Mouse (Mus musculus): Measurements from ENCODE around the gene Bfsp2.

Bfsp2 gene

DNA sequence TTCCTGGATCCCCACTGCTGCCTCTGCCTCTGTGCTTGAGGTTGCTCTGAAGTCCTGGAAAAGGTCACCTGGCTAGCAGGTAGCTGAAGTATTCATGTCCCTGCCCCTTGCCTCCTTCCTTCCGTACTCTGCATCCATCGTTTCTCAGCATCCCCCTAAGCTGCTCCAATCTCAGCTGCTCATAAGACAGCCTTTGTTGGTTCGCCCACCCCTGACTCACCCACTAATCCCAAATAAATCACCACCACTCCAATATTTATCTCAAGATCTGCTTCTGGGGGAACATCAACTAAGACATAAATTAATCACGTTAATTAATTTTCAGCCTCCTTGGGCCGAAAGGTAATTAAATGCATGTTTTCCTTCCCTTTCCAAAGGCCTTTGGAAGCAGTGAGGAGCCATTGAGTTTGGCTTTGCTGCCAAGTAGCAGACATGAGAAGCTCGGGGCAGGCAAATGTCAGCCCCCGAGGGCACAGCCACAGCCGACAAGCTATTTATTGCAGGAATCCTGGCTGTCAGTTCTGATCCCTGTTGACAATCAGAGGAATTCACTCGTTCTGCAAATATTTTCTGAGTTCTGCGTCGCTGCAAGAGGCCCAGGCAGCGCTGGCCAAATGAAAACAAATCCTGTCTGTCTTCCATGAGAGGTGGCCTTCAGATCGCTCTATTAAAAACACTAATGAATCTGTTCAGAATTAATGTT is 36.9 kb downstream of the Bfsp2 start:
- in situ Hi-C loops (cut with MboI; ENCODE audit: unreplicated experiment in 2 of 2): no loop called here

DNA sequence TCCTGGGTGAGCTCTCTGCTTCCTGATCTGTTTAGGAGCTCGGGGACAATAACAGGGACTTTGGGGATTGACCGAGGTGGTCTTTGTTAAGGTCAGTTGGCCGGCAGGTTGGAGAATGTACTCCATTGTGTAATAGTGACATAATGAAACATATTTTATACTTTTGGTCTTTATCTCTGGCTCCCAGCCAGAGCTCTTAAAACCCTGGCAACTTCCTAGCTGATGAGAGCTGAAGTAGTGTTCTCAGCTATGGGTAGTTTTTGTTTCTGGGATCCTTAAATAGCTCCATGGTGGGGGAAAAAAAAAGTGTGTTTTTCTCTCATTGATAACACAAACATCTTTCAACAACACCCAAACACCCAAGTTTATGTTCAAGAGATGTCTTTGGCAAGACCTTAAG is 39.6 kb downstream of the Bfsp2 start:
- in situ Hi-C loops (cut with MboI; ENCODE audit: unreplicated experiment in 2 of 2): no loop called here

DNA sequence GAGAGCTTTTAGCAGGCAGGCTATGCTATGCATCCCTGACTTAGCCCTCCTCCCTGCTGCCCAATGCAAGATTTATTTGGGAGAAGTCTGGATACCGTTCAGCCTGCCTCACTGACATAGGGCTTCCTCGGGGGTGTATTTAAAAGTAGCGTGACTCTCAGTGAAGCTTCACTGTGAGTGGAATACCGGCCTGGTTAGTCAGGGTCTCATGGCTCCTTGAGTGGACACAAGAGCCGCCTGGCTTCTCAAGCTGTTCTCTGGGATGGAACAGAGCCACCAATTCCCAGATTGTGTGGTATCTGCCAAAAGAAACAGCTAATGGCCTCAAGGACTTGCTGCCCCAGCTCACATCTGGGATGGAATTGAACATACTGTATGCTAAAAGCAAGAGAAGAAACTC is 43.1 kb downstream of the Bfsp2 start:
- in situ Hi-C loops (cut with MboI; ENCODE audit: unreplicated experiment in 2 of 2): loop anchor here in 1 of 2 experiments (5.0 kb wide), 1 partner anchor 50 kb away; no protein-coding TSS in a partner anchor

DNA sequence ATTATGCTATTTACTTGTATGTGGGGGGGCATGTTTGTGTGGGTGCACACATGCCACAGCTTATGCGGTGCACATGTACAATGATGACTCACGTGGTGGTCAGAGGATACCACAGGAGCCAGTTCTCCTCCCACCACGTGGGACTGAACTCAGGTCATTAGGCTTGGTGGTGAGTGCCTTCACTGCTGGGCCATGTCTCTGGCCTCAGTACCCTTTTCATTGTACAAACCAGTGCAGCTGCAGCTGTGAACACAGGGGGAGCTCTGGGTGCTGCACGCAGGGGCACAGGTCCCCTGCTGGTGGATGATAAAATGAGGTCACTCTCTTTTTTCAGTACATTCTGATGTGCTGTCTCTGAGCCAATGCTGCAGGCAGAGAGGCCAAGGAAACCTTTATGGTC is 46.1 kb downstream of the Bfsp2 start:
- in situ Hi-C loops (cut with MboI; ENCODE audit: unreplicated experiment in 2 of 2): loop anchor here in 1 of 2 experiments (5.0 kb wide), 1 partner anchor 72 kb away; no protein-coding TSS in a partner anchor

DNA sequence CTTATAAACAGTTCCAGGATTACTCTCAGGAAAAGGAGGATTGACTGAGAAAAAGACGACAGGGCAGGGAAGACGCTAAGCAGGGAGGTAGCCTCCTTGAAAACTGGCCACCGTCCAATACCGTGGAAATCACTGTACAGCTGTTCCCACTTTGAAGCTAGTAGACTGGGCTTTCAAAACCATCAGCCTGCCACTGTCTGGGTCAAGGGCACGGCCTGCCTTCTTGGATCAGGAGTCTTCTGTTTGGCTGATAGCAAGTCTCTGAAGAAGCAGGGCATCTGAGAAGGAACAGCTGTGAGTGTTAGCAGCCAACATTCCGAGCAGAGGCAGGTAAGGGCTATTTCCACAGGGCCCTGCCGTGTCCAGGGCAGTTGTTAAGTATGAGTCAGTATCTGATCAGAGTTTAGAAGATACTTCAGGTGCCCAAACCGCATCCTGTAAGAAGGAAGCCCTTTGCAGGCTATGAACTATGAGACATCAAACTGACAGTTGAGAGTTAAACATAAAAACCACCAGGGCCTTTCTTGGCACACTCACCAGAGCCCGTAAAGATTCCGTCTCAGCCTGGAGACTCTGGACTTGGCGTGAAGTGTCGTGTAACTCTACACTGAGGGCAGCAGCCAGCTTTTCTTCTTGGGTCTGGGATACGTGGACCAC is 48.0 kb downstream of the Bfsp2 start:
- in situ Hi-C loops (cut with MboI; ENCODE audit: unreplicated experiment in 2 of 2): loop anchor here in 1 of 2 experiments (5.0 kb wide), 1 partner anchor 70 kb away; no protein-coding TSS in a partner anchor

DNA sequence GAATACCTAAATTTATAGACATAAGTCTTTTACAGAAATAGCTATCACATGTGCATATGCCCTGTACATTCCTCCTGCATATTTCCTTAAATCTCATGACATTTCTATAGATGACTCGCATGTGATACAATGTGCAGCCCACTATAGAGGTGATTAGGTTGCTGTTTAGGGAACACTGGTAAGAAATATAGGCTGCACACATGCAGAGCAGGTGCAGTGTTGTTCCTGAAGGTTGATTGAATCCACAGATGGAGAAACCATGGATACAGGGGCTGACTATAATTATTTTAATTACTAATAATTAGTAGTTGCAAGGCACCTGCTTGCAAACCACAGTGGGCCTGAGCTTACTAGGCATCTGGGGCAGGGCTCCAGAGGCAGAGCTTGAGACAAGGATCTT is 48.5 kb downstream of the Bfsp2 start:
- in situ Hi-C loops (cut with MboI; ENCODE audit: unreplicated experiment in 2 of 2): loop anchor here in 1 of 2 experiments (5.0 kb wide), 1 partner anchor 69 kb away; no protein-coding TSS in a partner anchor

DNA sequence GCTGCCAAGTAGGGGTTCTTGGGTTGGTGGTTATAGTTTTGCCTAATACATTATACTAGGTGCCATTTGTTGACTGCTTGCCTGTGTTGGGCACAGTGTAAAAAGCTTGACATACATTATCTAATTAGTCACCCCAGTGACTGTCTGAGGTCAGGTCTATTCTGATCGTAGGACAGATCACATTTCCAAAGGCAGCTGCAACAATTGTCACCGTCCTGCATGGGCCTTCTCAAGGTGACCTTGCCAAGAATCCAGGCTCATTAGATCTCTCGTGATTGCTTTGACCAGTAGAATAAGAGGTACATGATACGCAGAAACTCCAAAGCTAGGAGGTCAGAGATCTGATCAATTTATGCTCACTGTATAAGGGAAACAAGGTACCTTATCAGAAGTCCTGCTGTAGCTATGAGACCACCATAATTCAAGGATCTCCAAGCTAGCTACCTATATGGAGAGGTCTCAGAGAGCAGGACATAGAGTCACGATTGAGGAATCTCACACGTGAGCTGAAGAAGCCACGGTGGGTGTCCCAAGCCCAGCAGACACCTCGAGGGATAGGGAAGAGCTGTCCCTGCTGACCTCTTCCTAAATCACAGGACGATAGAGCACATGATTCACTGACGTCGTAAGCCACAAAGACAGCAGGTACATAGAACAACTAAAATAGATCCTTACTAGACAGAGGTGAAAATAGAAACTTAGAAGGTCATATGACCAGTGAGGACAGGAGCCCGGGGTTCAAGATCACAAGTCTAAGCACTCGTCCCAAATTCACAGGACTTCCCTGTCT is 49.6 kb downstream of the Bfsp2 start:
- in situ Hi-C loops (cut with MboI; ENCODE audit: unreplicated experiment in 2 of 2): loop anchor here in 1 of 2 experiments (5.0 kb wide), 1 partner anchor 68 kb away; no protein-coding TSS in a partner anchor

DNA sequence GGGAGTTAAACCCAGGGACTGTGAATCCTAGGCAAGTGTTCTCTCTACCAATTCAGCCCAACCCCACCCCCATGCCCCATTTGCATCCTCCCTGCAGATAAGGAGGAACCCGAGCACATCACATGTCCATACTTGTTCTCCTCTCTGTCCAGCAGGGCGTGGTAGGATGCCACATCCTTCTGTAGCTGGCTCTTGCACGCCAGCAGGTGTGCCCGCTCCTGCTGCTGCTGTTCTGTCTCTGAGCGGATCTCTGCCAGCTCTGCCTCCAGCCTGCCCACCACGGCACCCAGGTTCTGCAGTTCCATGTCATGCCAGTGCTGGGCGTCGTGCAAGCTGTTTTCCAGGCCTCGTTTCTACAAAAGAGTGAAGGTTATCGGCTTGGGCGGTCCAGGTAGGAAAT is 53.8 kb downstream of the Bfsp2 start:
- in situ Hi-C loops (cut with MboI; ENCODE audit: unreplicated experiment in 2 of 2): loop anchor here in 1 of 2 experiments (5.0 kb wide), 1 partner anchor 64 kb away; no protein-coding TSS in a partner anchor

DNA sequence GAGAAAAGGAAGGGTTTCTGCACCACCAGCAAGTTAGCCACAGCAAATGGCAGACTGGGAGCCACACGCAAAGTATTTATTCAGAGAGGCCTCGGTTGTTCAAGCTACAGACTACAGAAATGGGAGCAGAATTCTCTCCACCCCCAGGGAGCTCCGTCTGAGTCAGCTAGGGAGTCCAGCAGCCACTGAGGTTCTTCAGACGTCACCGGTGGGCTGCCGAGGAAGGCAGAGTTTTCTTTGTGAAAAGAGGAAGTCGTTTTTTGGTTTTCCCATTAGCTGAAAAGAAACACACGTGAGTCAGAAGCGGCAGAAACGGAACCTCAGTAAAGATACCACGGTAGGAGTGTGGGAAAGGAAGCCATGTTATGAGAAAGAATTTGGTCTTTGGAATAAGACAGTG is 55.4 kb downstream of the Bfsp2 start:
- in situ Hi-C loops (cut with MboI; ENCODE audit: unreplicated experiment in 2 of 2): loop anchor here in 1 of 2 experiments (5.0 kb wide), 1 partner anchor 63 kb away; no protein-coding TSS in a partner anchor

DNA sequence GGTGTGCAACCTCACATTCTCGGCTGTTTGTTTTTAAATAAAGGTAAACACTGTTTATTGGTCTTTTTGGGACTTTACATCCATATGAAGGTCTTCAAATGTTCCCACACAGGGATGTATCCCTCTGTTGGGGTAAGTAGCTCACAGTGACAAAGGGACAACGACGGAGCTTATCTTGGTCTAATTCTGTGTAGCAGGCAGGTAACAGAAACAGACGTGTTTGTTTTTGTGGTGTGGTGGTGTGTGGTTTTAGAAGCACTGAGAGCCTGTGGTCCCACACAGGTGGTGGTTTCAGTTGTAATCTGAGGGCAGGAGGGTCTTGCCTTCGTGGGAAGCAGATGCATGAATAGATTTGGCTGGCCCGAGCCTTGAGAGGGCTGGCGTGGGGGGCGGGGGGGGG is 56.3 kb downstream of the Bfsp2 start:
- in situ Hi-C loops (cut with MboI; ENCODE audit: unreplicated experiment in 2 of 2): no loop called here

DNA sequence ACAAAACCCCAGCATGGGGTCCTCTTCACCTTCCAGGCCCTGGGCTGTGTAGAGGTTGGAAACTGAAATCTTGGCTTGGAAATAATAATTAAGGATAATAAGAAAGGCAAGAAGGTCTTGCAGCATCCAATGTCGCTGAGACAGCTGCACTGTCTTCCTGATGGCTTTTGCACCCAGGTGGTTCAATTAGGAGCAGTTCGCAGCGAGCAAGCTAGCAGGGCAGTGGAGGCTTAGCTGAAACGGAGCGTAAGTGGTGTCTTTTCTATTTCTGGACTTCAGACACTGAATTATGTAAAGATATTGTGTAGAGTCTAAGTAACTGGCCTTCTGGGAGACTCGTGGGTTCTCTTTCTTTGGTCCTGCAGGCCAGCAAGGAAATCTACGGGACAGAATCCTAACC is 56.8 kb downstream of the Bfsp2 start:
- in situ Hi-C loops (cut with MboI; ENCODE audit: unreplicated experiment in 2 of 2): no loop called here

DNA sequence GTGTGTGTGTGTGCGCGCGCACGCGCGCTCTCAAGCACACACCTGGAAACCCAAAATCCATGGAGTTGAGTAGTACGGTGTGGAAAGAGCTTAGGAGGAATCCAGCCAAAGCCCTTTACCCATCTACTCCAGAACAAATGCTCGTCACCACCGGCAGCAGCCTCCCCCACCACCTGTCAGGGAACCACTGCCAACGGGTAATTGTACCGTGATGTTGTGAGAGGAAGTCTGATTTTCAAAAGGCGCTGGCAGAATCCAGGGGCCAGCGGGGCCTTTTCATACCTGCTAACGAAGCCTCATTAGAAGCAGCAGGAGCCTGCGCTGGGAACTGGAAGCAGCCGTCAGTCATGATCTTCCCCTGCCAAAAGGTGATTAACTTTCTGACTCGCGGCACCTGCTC is 57.4 kb downstream of the Bfsp2 start:
- in situ Hi-C loops (cut with MboI; ENCODE audit: unreplicated experiment in 2 of 2): no loop called here

DNA sequence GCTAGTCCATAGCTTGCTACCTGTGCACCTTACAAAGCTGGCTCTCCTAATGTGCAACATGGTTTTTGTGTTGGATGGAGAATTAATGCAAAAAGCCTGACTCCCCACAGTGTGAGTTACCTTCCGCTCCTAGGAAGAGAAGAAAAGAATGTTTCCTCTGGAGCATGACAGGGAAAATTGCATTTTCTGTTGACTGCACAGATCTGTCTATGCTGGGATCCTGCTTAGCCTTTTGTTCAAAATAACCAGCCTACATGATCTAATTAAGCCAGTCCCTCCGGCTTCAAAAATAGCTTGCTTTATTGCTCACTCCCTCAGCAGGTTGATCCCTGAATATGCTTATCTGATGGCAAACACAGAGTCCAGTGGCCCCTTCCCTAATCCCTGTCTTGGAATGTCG is 59.4 kb downstream of the Bfsp2 start:
- in situ Hi-C loops (cut with MboI; ENCODE audit: unreplicated experiment in 2 of 2): no loop called here

DNA sequence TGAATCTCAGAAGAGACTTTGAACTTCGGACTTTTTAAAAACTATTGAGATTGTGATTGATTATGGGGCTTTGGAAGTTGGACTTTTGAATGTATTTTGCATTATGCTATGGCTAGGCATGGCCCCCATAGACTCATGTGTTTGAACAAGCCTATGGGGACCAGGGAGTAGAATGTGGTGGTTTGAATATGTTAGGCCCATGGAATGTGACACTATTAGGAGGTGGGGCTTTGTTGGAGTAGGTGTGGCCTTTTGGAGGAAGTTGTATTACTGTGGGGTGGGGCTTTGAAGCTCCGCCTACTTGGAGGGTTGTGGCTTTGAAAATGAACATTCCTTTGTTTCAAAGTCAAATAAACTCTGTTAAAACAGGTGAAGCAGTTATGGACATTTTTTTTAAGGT is 61.4 kb downstream of the Bfsp2 start:
- in situ Hi-C loops (cut with MboI; ENCODE audit: unreplicated experiment in 2 of 2): loop anchor here in 1 of 2 experiments (5.0 kb wide), 1 partner anchor 36 kb away; no protein-coding TSS in a partner anchor

DNA sequence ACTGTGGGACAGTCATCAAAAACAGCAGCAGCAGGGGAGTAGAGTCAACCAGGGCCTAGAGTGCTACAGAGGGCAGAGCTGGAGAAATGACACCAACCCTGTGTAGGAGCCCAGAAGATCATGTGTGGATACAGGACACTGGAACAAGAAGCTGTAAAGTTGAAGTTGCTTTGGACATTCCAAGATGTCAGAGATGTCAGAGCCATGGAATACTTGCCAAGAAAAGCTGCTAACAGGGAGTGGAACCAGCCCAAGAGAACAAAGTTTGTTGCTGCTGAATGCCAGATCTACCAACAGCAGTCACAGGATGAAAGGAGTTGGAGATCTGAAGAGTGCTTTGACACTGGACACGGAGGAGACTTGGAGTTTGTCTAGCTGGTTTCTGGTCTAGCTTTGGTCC is 62.0 kb downstream of the Bfsp2 start:
- in situ Hi-C loops (cut with MboI; ENCODE audit: unreplicated experiment in 2 of 2): loop anchor here in 1 of 2 experiments (5.0 kb wide), 1 partner anchor 36 kb away; no protein-coding TSS in a partner anchor

DNA sequence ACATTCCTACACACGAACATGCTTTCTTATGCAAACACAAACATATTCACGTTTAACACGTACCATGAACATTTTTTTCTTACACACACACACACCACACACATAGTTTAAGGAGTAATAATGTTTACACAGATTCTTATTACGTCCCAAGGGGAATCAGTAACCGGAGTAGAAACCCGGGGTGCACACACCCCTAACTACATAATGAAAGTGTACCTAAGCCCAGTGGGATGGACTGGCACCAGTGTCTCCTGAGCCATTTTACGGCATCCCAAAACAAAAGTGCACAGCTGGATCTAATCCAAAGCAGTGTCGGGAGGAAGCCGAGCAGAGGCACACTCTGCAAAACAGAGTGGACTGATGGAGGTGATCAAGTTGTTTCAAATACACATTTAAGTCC is 66.8 kb downstream of the Bfsp2 start:
- in situ Hi-C loops (cut with MboI; ENCODE audit: unreplicated experiment in 2 of 2): no loop called here

DNA sequence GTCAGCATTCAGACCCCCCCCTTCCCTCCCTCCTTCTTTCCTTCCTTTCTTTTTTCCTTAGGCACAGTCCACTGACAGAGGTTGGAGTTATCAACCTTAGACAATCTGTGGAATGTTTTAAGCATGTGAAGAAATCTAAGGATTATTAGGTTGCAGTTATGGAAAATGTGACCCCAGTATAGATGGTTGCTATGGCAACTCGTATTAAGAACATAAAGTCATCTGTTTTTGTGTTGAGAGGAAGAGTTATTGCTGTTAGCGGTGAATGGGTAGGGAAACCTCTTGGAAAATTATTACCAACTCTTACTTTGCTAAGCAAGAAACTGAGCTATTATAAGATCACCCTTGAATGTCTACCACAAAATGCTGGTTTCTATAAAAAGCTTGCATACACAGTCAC is 71.1 kb downstream of the Bfsp2 start:
- in situ Hi-C loops (cut with MboI; ENCODE audit: unreplicated experiment in 2 of 2): no loop called here

DNA sequence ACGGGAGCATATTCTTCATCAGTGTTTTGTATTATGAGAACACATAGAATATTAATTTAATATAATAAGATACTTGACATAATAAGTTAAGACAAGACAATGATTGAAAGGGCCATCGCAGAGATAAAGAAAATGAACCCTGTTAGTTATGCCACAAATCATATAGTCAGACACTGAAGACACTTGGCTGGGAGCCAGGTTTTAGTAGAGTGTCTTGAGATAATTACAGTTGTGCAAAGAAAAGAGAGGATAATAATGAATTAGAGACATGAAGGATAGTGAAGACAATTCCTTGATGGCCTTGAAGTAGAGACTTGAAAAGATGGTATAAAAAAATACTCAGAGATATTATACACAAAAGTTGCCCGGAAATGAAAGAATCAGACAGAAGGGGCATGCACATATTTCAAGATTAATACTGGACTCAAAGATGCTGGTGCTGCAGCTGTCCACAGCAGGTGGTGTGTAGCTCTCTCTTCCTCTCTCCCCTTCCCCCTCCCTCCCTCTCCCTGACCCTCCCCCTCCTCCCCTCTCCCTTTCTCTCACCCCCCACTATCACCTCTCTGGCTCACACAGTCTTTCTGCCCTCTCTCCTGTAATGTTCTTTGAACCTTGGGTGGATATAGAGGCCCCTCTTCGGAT is 72.0 kb downstream of the Bfsp2 start:
- in situ Hi-C loops (cut with MboI; ENCODE audit: unreplicated experiment in 2 of 2): no loop called here

DNA sequence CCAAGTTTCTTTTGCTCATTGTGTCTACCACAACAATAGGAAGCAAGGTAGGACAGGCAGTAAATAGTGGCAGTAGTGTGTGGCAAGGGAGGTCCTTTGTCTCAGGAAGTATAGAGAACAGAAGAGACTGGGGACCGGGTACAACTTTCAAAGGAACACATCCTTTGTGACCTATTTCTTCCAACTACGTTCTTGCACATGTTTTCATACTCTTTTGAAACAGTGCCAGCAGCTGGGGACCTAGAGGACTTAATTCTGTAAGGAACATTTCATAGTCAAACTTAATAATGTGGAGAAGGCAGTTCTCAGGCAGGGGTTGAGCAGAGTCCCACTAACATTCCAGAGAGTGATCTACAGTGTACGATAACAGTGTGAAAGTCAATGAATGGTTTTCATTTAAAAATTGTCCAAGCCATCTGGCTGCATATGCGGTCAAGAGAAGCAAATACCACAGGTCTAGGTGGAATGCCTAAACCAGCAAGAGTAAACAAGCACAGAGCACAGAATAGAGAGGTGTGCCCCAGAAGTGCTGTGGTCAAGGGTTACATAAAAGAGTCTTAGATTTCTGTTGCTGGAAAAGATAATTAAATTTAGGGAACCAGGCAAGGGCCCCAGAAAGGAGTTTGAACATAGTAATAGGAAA is 76.8 kb downstream of the Bfsp2 start:
- in situ Hi-C loops (cut with MboI; ENCODE audit: unreplicated experiment in 2 of 2): no loop called here

All from v-Abl transformed pro-B cells (cell line).